Mouse (Mus musculus) common myeloid progenitor, adult 5-6 weeks (primary cell): ENCODE measurements around the gene Fthl17e. TPM values are rescaled to one million over a fixed set of nuclear protein-coding genes. Genes with fewer than 3 reads are reported as not detected.
A peak's percentile ranks its signal among the peaks of the same experiment; 100 is the strongest.
"Not testable (repeated sequence)": the region's sequence is repeated elsewhere in the genome, so short reads cannot be mapped to it uniquely, and the experiment has no call there.

Source experiments
- ATAC-seq: replicated peaks from 2 replicates; pipeline ENCODE4 v1.8.0; 2016; ENCODE audit warnings: low read depth, mild to moderate bottlenecking, moderate TSS enrichment, inconsistent platforms; ENCODE audit not compliant: poor library complexity, severe bottlenecking
- total RNA-seq: library from RNA; stranded (forward); fragments of 200-1000, 187-1606 nt; gene quantifications from 2 replicates; pipeline ENCODE4 v1.2.3, GENCODE M21; 2017

Fthl17e gene
- total RNA-seq: not detected in 2 replicates

DNA sequence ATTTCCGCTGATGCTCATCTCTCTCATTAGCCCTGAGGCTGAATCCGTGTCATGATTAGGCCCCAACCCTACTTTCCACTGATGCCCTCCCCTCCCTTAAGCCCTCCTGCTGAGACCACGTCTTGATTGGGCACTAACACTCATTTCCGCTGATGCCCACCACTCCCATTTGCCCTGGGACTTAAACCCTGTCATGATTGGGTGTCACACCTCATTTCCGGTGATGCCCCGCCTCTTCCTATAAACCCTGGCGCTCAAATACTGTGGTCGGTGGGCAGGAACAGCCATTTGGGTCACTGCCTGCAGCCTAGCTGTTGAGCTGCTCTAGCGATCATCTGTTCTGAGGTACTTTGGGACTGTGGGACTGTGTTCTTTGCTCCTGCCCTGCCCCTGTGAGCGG is at the start of gene Fthl17e:
TSS of gene Fthl17e (plus strand) at position 301 of the 400 bp plus-strand sequence.
- not testable (repeated sequence) for ATAC-seq

DNA sequence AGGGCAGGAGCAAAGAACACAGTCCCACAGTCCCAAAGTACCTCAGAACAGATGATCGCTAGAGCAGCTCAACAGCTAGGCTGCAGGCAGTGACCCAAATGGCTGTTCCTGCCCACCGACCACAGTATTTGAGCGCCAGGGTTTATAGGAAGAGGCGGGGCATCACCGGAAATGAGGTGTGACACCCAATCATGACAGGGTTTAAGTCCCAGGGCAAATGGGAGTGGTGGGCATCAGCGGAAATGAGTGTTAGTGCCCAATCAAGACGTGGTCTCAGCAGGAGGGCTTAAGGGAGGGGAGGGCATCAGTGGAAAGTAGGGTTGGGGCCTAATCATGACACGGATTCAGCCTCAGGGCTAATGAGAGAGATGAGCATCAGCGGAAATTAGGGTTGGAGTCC is 46.6 kb upstream of the Fthl17e start, which contains the start of gene Fthl17d:
TSS of gene Fthl17d (minus strand) at position 101 of the 400 bp plus-strand sequence.
- not testable (repeated sequence) for ATAC-seq

DNA sequence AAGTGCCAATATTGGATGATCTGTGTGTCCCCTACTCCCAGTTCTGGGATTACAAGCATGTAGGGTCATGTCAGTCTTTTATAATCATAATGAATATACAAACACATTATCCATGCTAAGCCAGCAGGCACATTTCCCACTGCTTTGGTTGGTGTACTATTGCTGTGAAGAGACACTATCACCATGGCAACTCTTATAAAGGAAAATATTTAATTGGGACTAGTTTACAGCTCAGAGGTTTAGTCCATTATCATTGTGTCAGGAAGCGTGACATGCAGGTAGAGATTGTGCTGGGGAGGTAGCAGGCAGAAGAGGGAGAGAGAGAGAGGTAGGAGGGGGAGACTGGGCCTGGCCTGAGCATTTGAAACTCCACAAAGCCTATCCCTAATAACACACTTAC is 17.2 kb upstream of the Fthl17e start:
- no peak for ATAC-seq

DNA sequence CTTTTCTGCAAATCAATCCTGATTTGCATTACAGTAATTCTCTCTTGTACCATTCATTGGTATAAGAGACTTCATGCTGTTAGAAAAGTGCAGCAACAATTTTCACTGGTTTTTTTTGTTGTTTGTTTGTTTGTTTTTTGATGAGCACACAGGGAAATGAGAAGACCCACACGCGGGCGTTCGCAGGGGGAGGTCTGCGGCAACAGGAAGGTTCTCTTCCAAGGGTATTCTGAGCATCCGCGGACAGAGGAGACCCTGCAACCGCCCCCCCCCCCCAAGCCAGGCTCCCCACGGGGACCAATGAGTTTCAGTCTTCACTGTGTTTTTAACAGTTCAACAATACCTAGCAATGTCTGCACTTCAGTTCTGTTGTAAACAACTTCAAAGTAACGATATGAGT is 13.8 kb upstream of the Fthl17e start:
- ATAC-seq: no peak

DNA sequence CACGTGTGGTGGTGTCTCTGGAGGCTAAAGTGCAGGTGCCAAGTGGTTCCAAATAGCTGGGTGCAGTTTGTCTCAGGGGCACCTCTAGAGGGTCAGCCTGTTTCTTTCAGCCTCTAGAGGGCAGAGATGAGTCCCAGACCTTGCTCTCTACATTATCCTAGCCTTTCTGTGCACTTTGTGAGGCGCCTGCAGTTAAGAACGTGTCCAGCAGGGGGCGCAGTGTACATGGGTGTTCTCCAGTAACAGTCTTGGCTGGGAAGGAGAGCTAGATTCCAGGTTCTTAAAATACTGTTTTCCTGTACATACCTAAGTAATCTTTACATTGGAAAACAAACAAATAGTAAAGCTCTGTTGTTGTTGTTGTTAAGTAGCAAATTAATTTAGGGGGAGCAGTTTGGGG is 8.3 kb downstream of the Fthl17e start:
- ATAC-seq: not testable (repeated sequence)

DNA sequence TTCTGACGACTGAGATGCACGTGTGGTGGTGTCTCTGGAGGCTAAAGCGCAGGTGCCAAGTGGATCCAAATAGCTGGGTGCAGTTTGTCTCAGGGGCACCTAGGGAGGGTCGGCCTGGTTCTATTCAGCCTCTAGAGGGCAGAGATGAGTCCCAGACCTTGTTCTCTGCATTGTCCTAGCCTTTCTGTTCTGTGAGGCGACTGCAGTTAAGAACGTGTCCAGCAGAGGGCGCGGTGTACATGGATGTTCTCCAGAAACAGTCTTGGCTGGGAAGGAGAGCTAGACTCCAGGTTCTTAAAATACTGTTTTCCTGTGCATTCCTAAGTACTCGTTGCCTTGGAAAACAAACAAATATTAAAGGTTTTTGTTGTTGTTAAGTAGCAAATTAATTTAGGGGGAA is 27.7 kb downstream of the Fthl17e start:
- peak; percentile 66 for ATAC-seq

DNA sequence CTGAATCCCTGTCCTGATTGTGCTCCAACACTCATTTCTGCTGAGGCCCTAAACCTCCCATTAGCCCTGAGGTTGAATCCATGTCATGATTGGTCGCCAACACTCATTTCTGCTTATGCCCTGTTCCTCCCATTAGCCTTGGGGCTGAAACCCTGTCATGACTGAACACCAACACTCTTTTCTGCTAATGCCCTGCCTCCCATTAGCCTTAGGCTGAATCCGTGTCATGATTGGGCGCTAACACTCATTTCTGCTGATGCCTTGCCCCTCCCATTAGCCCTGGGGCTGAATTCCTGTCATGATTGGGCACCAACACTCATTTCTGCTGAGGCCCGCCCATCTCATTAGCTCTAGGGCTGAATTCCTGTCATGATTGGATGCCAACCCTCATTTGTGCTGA is 28.8 kb downstream of the Fthl17e start:
- no peak for ATAC-seq

DNA sequence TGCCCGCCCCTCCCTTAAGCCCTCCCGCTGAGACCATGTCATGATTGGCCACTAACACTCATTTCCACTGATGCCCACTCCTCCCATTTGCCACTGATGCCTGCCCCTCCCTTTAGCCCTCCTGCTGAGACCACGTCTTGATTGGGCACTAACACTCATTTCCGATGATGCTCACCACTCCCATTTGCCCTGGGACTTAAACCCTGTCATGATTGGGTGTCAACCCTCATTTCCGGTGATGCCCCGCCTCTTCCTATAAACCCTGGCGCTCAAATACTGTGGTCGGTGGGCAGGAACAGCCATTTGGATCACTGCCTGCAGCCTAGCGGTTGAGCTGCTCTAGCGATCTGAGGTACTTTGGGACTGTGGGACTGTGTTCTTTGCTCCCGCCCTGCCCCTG is 29.4 kb downstream of the Fthl17e start, which contains the start of gene Fthl17f:
TSS of gene Fthl17f (plus strand) at position 301 of the 400 bp plus-strand sequence.
- not testable (repeated sequence) for ATAC-seq

DNA sequence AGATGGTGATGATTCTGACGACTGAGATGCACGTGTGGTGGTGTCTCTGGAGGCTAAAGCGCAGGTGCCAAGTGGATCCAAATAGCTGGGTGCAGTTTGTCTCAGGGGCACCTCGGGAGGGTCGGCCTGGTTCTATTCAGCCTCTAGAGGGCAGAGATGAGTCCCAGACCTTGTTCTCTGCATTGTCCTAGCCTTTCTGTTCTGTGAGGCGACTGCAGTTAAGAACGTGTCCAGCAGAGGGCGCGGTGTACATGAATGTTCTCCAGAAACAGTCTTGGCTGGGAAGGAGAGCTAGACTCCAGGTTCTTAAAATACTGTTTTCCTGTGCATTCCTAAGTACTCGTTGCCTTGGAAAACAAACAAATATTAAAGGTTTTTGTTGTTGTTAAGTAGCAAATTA is 44.4 kb downstream of the Fthl17e start:
- peak; percentile 76 for ATAC-seq

Other genes with a start within 250 kb of the Fthl17e start
- not detected in 2 replicates for gene Ssxb5, start 229.8 kb upstream of the Fthl17e start, total RNA-seq
- gene Gm6592, start 189.5 kb upstream of the Fthl17e start, total RNA-seq: not detected in 2 replicates
- gene Gm5751, start 159.2 kb upstream of the Fthl17e start, total RNA-seq: not detected in 2 replicates
- gene B630019K06Rik, start 141.1 kb upstream of the Fthl17e start, total RNA-seq: 1.5 TPM in 1 of 2 replicates, not detected in the other
- gene Fthl17b, start 70.5 kb upstream of the Fthl17e start, total RNA-seq: not detected in 2 replicates
- not detected in 2 replicates for gene Fthl17c, start 56.9 kb upstream of the Fthl17e start, total RNA-seq
- not detected in 2 replicates for gene Fthl17d, start 46.7 kb upstream of the Fthl17e start, total RNA-seq
- gene Fthl17f, start 29.5 kb downstream of the Fthl17e start, total RNA-seq: not detected in 2 replicates
- not detected in 2 replicates for gene 4930402K13Rik, start 71.1 kb downstream of the Fthl17e start, total RNA-seq
- gene Lancl3, start 166.4 kb downstream of the Fthl17e start, total RNA-seq: 0.14 TPM in 1 of 2 replicates, not detected in the other
- not detected in 2 replicates for gene Gm14862, start 223.4 kb downstream of the Fthl17e start, total RNA-seq
- 13.8 and 14.1 TPM in 2 replicates for gene Xk, start 239.3 kb downstream of the Fthl17e start, total RNA-seq